Mouse (Mus musculus) 3T3-L1 (cell line): ENCODE results near the gene Sptbn4.

Experiments
- DNase-seq: peaks from one replicate; pipeline ENCODE4 v3.0.0-alpha.2; 2015; ENCODE audit warnings: low read depth, low spot score

Sptbn4 gene

GRCm38 (mm10) chr7:27354783-27355182 is 92.7 kb downstream of the Sptbn4 start:
- no peak for DNase-seq

- DNase-seq = peak; percentile 44
These were observed 93.3 kb downstream of the Sptbn4 start for GRCm38 (mm10) chr7:27354144-27354543.

GRCm38 (mm10) chr7:27345444-27345843 is 102.0 kb downstream of the Sptbn4 start:
- no peak for DNase-seq

- DNase-seq = peak; percentile 60
These were observed 104.9 kb downstream of the Sptbn4 start for GRCm38 (mm10) chr7:27342595-27342994.

GRCm38 (mm10) chr7:27339519-27339918 is 108.0 kb downstream of the Sptbn4 start:
- DNase-seq = no peak

- no peak for DNase-seq
These were observed 108.4 kb downstream of the Sptbn4 start for GRCm38 (mm10) chr7:27339114-27339513.

GRCm38 (mm10) chr7:27337175-27337853 is 110.2 kb downstream of the Sptbn4 start, which contains the start of gene Ltbp4:
Ltbp4 (minus strand) TSS chr7:27337692.
- DNase-seq = no peak

GRCm38 (mm10) chr7:27335928-27336823 is 111.3 kb downstream of the Sptbn4 start:
- DNase-seq = peak; percentile 94

- DNase-seq = no peak
These were observed 112.3 kb downstream of the Sptbn4 start for GRCm38 (mm10) chr7:27335011-27335720.

GRCm38 (mm10) chr7:27334405-27334911 is 113.0 kb downstream of the Sptbn4 start:
- no peak for DNase-seq

GRCm38 (mm10) chr7:27333316-27333941 is 114.1 kb downstream of the Sptbn4 start:
- DNase-seq = no peak

- DNase-seq = peak; percentile 86
These were observed 114.9 kb downstream of the Sptbn4 start for GRCm38 (mm10) chr7:27332353-27333199.

- DNase-seq = peak; percentile 58
These were observed 115.6 kb downstream of the Sptbn4 start for GRCm38 (mm10) chr7:27331854-27332253.

GRCm38 (mm10) chr7:27331541-27331851 is 116.0 kb downstream of the Sptbn4 start:
- no peak for DNase-seq

GRCm38 (mm10) chr7:27330709-27331540 is 116.6 kb downstream of the Sptbn4 start:
- DNase-seq = peak; percentile 96

- DNase-seq = no peak
These were observed 117.5 kb downstream of the Sptbn4 start for GRCm38 (mm10) chr7:27329981-27330380.

GRCm38 (mm10) chr7:27329326-27329947 is 118.0 kb downstream of the Sptbn4 start:
- DNase-seq = no peak

- no peak for DNase-seq
These were observed 118.8 kb downstream of the Sptbn4 start for GRCm38 (mm10) chr7:27328648-27329047.

- DNase-seq = no peak
These were observed 119.3 kb downstream of the Sptbn4 start for GRCm38 (mm10) chr7:27328161-27328560.
